Mouse (Mus musculus) myocyte (in vitro differentiated cells): ENCODE data around the gene Ak1.

Source experiments
- MYOD1 ChIP-seq, 3 experiments: IDR thresholded peaks; one replicate each; pipeline ENCODE4 v1.6.1; 2011; ENCODE audit warnings: control low read depth in 2 of 3, low read depth in 2 of 3, mild to moderate bottlenecking in 2 of 3, moderate library complexity in 1 of 3; ENCODE audit not compliant: insufficient read length in 2 of 3, control insufficient read depth in 1 of 3
- MYOG ChIP-seq, 3 experiments: IDR thresholded peaks; one replicate each; pipeline ENCODE4 v1.6.1; 2011; ENCODE audit warnings: control low read depth in 2 of 3, low read depth in 2 of 3, mild to moderate bottlenecking in 2 of 3; ENCODE audit not compliant: insufficient read length in 2 of 3, control insufficient read depth in 1 of 3, insufficient read depth in 1 of 3
- POLR2A ChIP-seq: IDR thresholded peaks from one replicate; pipeline ENCODE4 v1.6.1; 2011; ENCODE audit warnings: low read depth, mild to moderate bottlenecking, control low read depth, moderate library complexity; ENCODE audit not compliant: insufficient read length
- SRF ChIP-seq: IDR thresholded peaks from one replicate; pipeline ENCODE4 v1.6.1; 2011; ENCODE audit warnings: low read depth; ENCODE audit not compliant: control insufficient read depth, insufficient read length
- TCF12 ChIP-seq: IDR thresholded peaks from one replicate; pipeline ENCODE4 v1.6.1; 2011; ENCODE audit warnings: mild to moderate bottlenecking, control low read depth; ENCODE audit not compliant: poor library complexity, insufficient read depth, severe bottlenecking
- USF1 ChIP-seq: IDR thresholded peaks from one replicate; pipeline ENCODE4 v1.6.1; 2011; ENCODE audit warnings: low read depth, mild to moderate bottlenecking, control low read depth, moderate library complexity

DNA sequence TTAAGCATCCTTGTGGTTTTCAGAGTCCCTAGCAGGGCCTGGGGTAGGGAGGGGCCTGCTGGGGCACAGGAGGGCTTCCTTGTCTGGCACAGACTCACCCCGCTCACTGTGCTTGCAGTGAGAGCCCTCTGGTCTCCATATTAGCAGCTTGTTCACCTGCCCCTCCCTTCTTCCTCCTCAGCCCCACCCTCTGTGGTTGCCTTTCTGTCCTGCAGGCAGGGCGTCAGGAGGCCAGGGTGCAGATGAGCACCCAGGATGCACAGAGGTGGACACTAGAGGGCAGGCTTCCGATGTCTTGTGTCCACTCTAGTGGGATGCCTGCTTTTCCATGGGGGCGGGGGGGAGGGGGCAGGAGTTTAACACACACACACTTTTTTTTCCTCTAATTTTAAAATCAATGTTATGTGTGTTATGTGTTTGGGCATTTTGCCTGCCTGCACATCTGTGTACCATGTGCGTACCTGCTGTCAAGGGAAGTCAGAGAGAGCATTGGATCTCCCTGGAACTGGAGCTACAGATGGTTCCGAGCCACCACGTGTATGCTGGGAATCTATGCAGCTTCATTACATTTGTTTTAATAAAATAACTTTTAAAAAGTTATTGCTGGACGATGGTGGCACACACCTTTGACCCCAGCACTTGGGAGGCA, 20.0 kb upstream of the Ak1 start:
- TF ChIP-seq TCF12: no peak
- no peak for TF ChIP-seq USF1
- peak; percentile 6 for TF ChIP-seq POLR2A
- TF ChIP-seq MYOG (IDR thresholded peaks at IDR 0.05; ENCODE audit: control insufficient read depth in 1 of 3, insufficient read depth in 1 of 3, insufficient read length in 2 of 3, low read depth in 2 of 3): peak in 1 of 3 experiments; percentile 13
- no peak for TF ChIP-seq SRF
- TF ChIP-seq MYOD1 (IDR thresholded peaks at IDR 0.05; ENCODE audit: control insufficient read depth in 1 of 3, insufficient read length in 2 of 3, low read depth in 2 of 3): no peak
